Mouse (Mus musculus): Measurements from ENCODE around the gene Cnnm3.

Cnnm3 gene

GRCm38 (mm10) chr1:36511289-36512021 is at the start of gene Cnnm3:
Gene Cnnm3, plus strand, starts transcription at chr1:36511867.
- DNase-seq (ENCODE audit: low spot score in 2 of 2), result peak; percentile 99

- no peak for DNase-seq (ENCODE audit: low spot score in 2 of 2)
These were observed 46.0 kb upstream of the Cnnm3 start for GRCm38 (mm10) chr1:36465641-36466160.

- DNase-seq (ENCODE audit: low spot score in 2 of 2), result no peak
These were observed 44.2 kb upstream of the Cnnm3 start for GRCm38 (mm10) chr1:36467446-36467845.

- no peak for DNase-seq (ENCODE audit: low spot score in 2 of 2)
These were observed 41.7 kb upstream of the Cnnm3 start for GRCm38 (mm10) chr1:36469811-36470444.

GRCm38 (mm10) chr1:36471181-36472105 is 40.2 kb upstream of the Cnnm3 start, which contains the start of gene Cnnm4:
Gene Cnnm4, plus strand, starts transcription at chr1:36471620.
- peak; percentile 85 to 86 for DNase-seq (ENCODE audit: low spot score in 2 of 2)

- no peak for DNase-seq (ENCODE audit: low spot score in 2 of 2)
These were observed 39.6 kb upstream of the Cnnm3 start for GRCm38 (mm10) chr1:36472106-36472440.

GRCm38 (mm10) chr1:36473211-36473780 is 38.4 kb upstream of the Cnnm3 start:
- peak; percentile 29 to 32 for DNase-seq (ENCODE audit: low spot score in 2 of 2)

GRCm38 (mm10) chr1:36474646-36475045 is 37.0 kb upstream of the Cnnm3 start:
- no peak for DNase-seq (ENCODE audit: low spot score in 2 of 2)

GRCm38 (mm10) chr1:36475480-36476110 is 36.1 kb upstream of the Cnnm3 start:
- no peak for DNase-seq (ENCODE audit: low spot score in 2 of 2)

GRCm38 (mm10) chr1:36476426-36476825 is 35.2 kb upstream of the Cnnm3 start:
- no peak for DNase-seq (ENCODE audit: low spot score in 2 of 2)

GRCm38 (mm10) chr1:36478343-36478795 is 33.3 kb upstream of the Cnnm3 start:
- DNase-seq (ENCODE audit: low spot score in 2 of 2), result no peak

- no peak for DNase-seq (ENCODE audit: low spot score in 2 of 2)
These were observed 31.5 kb upstream of the Cnnm3 start for GRCm38 (mm10) chr1:36479903-36480899.

- no peak for DNase-seq (ENCODE audit: low spot score in 2 of 2)
These were observed 27.8 kb upstream of the Cnnm3 start for GRCm38 (mm10) chr1:36483825-36484224.

- no peak for DNase-seq (ENCODE audit: low spot score in 2 of 2)
These were observed 26.6 kb upstream of the Cnnm3 start for GRCm38 (mm10) chr1:36485080-36485479.

GRCm38 (mm10) chr1:36487111-36487510 is 24.6 kb upstream of the Cnnm3 start:
- no peak for DNase-seq (ENCODE audit: low spot score in 2 of 2)

GRCm38 (mm10) chr1:36489661-36490060 is 22.0 kb upstream of the Cnnm3 start:
- DNase-seq (ENCODE audit: low spot score in 2 of 2), result no peak

- no peak for DNase-seq (ENCODE audit: low spot score in 2 of 2)
These were observed 19.1 kb upstream of the Cnnm3 start for GRCm38 (mm10) chr1:36492416-36493139.

- no peak for DNase-seq (ENCODE audit: low spot score in 2 of 2)
These were observed 18.4 kb upstream of the Cnnm3 start for GRCm38 (mm10) chr1:36493299-36493698.

- no peak for DNase-seq (ENCODE audit: low spot score in 2 of 2)
These were observed 14.9 kb upstream of the Cnnm3 start for GRCm38 (mm10) chr1:36496719-36497118.
